Mouse (Mus musculus): Measurements from ENCODE around the gene Bach1.

Gene Bach1

DNA sequence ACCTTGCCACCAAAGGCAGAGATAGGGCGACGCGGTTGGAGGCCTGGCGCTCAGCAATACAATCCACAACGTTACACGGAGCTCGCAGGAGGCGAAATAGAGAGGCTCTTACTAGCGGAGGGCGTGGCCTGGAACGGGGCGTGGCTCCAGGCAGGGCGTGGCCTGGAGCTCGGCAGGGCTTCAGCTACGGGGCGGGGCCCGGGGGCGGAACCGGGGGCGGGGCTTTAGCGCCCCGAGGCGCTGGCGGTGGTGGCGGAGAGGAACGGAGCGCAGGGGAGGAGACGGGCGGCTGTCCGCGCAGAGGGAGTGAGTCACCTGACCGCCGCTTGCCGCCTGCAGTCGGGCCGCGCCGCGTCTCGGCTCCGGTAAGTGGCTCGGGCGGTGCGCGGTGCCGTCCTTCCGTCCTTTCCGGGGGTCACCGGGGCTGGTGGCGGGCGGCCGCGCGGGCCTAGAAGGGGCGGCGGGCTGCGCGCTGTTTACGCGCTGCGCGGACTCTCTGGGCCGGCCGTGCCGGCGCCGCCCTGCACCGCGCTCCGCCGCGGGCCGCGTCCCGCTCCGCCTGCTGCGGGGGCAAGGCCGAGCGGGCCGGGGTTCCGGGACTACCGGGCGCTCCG, at the start of gene Bach1:
TSS of gene Bach1 (plus strand) at position 254 of the 614 bp plus-strand sequence.
- DNase-seq, result peak; percentile 87

- DNase-seq, result no peak
Measured at GRCm38 (mm10) chr16:87652344-87652743, 46.4 kb upstream of the Bach1 start.

DNA sequence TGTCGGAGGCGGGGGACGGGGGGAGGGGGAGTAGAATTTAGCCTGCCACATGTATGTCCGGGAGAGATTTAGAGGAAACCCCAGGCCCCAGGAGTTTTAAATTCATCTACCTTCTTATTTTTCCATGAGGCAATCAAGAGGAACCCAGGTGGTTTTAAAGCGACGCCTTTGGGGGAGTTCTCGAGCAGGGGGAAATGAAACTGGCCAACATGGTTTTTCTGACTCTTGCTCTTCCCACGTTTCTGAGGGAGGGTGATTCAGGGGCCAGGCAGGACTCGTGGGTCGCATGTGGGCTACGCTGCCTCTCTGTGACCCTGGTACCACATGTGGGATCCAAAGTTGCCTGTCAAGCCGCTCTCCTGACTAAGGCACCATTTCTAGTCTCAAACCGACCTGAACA, 45.8 kb upstream of the Bach1 start:
- no peak for DNase-seq

GRCm38 (mm10) chr16:87654016-87654575, 44.6 kb upstream of the Bach1 start:
- DNase-seq, result no peak

DNA sequence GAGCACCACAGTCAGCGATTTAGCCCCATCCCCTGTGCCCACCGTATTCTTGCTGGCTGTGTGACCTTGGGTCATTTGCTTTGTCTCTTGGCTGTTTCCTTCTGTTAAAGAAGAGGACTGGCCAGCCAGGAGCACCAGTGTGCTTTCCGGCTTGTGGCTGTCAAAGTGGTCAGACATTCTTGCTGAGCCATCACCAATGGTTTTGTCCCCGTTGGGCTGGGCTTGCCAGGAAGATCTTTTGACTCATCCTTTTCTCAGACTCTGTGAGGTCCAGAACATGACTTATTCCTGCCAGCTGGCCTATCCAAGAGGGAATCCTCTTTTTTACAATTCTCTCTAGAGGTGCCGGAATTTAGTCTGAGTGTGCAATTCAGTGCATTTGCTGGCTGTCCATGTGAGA, 43.7 kb upstream of the Bach1 start:
- DNase-seq, result no peak

- no peak for DNase-seq
Measured at GRCm38 (mm10) chr16:87655579-87655978, 43.2 kb upstream of the Bach1 start.

- no peak for DNase-seq
Measured at GRCm38 (mm10) chr16:87656771-87657170, 42.0 kb upstream of the Bach1 start.

DNA sequence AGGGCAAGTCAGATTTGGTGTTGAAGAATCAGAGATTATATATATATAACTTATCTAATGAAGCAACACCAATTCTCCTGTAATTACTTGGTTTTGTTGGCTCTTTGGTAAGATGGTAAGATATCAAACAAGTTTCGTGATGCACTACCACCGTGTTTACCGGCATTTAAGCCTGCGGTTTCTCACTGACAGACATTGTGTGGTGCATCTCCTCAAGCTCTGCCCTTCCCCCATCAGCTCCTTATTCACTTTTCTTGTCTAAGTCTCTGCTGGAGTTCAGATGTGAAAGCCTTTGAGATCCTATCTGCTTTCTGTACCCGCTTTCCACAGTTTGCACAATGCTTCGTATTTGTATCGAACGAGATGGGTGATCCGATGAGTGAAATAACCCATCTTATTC, 41.5 kb upstream of the Bach1 start:
- no peak for DNase-seq

DNA sequence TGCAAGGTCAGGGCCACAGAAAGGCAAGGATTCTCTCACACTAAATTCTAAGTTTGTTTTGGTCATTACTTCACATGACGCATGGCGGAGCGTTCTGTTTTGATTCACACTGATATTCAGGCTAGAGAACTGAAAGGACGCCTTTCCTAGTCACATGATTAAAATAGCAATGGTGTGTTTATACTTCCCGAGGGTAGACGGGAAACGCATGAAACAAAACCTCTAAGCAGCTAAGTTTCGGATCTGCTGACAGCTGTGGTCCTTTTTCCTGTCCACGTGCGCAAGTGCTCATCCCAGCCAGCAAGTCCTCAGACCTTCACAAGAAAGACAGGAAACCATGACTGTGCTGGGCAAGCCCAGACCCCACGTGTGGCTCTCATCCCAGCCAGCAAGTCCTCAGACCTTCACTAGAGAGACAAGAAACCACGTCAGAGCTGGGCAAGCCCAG, 37.7 kb upstream of the Bach1 start:
- DNase-seq, result no peak

DNA sequence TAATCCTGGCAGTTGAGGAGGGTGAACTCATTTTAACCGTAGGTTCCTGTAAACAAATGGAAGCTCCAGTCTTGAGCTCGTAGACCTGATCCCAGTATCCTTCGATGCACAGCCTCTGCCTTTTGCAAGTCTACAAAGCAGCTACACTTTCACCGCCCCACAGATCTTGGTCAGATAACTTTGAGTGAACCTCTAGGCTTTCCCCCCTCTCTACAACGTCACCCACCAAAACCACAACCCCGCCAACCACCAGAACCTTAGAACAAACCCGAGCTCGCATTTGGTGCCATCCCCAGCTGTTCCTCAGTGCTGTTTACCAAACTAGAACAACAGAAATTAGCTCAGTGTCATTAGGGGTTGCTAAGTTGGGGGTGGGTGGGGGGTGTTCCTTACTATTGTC, 37.1 kb upstream of the Bach1 start:
- no peak for DNase-seq

GRCm38 (mm10) chr16:87662528-87662927, 36.2 kb upstream of the Bach1 start:
- no peak for DNase-seq

GRCm38 (mm10) chr16:87663890-87664289, 34.9 kb upstream of the Bach1 start:
- DNase-seq, result no peak

GRCm38 (mm10) chr16:87665246-87665645, 33.5 kb upstream of the Bach1 start:
- DNase-seq, result no peak

DNA sequence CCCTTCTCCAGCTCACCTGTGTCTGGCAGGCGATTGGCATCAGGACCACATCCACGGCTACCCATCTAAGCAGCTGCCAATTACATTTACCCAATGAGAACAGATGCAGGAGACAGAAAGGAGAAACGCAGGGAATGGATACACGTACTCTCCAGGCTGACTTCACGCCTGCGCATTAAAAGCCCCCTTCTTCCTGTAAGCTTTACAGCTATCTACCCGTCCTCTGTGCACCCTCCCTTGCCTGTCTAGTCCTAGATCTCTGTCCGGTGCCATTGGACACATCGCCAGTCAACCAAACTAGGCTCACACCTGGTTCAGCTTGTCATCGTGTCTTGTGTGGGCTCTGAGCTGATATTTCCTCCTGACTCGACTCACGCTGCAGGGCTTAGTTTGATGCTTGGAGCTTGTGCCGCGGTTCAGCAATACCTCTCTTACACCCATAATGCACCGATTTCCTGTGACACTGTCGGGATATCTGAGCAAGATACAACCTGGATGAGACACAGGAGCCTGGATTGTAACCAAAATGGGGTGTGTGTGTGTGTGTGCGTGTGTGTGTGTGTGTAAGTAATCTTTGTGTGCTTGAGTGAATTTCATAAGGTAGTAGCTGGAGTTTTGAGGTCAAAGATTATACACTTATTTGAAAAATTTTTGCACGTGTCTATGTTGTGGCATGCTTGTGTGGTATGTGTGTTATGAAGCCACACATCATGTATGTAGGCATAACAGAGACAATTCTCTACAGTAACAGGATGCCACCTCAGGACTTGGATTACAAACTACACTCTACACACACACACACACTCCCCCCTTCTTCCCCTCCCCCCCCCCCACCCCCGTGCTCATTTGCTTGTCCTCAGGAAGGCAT, 32.8 kb upstream of the Bach1 start:
- DNase-seq, result no peak

GRCm38 (mm10) chr16:87666620-87667004, 32.1 kb upstream of the Bach1 start:
- no peak for DNase-seq

GRCm38 (mm10) chr16:87668002-87668401, 30.7 kb upstream of the Bach1 start:
- DNase-seq, result no peak

GRCm38 (mm10) chr16:87670091-87670820, 28.5 kb upstream of the Bach1 start:
- no peak for DNase-seq

GRCm38 (mm10) chr16:87670821-87671165, 28.0 kb upstream of the Bach1 start:
- no peak for DNase-seq

- no peak for DNase-seq
Measured at GRCm38 (mm10) chr16:87671336-87671735, 27.4 kb upstream of the Bach1 start.

GRCm38 (mm10) chr16:87673155-87673554, 25.6 kb upstream of the Bach1 start:
- DNase-seq, result no peak

GRCm38 (mm10) chr16:87676182-87676581, 22.6 kb upstream of the Bach1 start:
- DNase-seq, result no peak

GRCm38 (mm10) chr16:87678667-87679066, 20.1 kb upstream of the Bach1 start:
- DNase-seq, result no peak

GRCm38 (mm10) chr16:87680912-87681634, 17.7 kb upstream of the Bach1 start:
- DNase-seq, result no peak
